Mouse (Mus musculus) stomach, embryonic 15.5 days (tissue): ENCODE results near the gene Evx1. TPM values are rescaled to one million over a fixed set of nuclear protein-coding genes. Genes with fewer than 3 reads are reported as not detected.

Experiments
- ATAC-seq: fragments of 200-750 bp; cut with Nextera tagmentation; 2 replicates; pipeline ENCODE4 v1.8.0; 2017; ENCODE audit warnings: low read depth, moderate number of reproducible peaks, moderate TSS enrichment; ENCODE audit not compliant: insufficient read depth, low FRiP score
- H3K27ac ChIP-seq: fragments of 300-500 bp; sonication (generic); 2 replicates; pipeline ENCODE4 v1.5.1; 2015; ENCODE audit warnings: mild to moderate bottlenecking, inconsistent platforms
- H3K27me3 ChIP-seq: fragments of 300-500 bp; sonication (generic); replicated peaks from 2 replicates; pipeline ENCODE4 v1.6.1; 2015; ENCODE audit warnings: inconsistent platforms
- H3K36me3 ChIP-seq: fragments of 300-500 bp; sonication (generic); 2 replicates; pipeline ENCODE4 v1.6.1; 2015; ENCODE audit warnings: inconsistent platforms
- H3K4me1 ChIP-seq: fragments of 300-500 bp; sonication (generic); 2 replicates; pipeline ENCODE4 v1.6.1; 2015; ENCODE audit warnings: inconsistent platforms
- H3K4me2 ChIP-seq: fragments of 300-500 bp; sonication (generic); 2 replicates; pipeline ENCODE4 v1.6.1; 2015; ENCODE audit warnings: mild to moderate bottlenecking, inconsistent platforms
- H3K4me3 ChIP-seq: fragments of 300-500 bp; sonication (generic); replicated peaks from 2 replicates; pipeline ENCODE4 v1.5.1; 2015; ENCODE audit warnings: inconsistent platforms
- H3K9ac ChIP-seq: fragments of 300-500 bp; sonication (generic); 2 replicates; pipeline ENCODE4 v1.6.1; 2015; ENCODE audit warnings: inconsistent platforms
- H3K9me3 ChIP-seq: fragments of 300-500 bp; sonication (generic); 2 replicates; pipeline ENCODE4 v1.6.1; 2016; ENCODE audit warnings: inconsistent platforms
- WGBS: fragments of 180-500 bp; shearing (Covaris S2); methylation state at CpG from one replicate; pipeline ENCODE4 v1.1.7; 2015; 5-methylcytosine and 5-hydroxymethylcytosine counted together
- polyA plus RNA-seq: library from polyadenylated mRNA; unstranded; fragments of >200 nt; fragmentation: Nextera tagmentation; extraction: Ambion mirVana; gene quantifications from 2 replicates; pipeline ENCODE4 v1.2.1, GENCODE M21; 2015

The Evx1 gene
- polyA plus RNA-seq, 1 experiment from 2014 or later = not detected

GRCm38 (mm10) chr6:52366533-52366932 is 53.2 kb downstream of the Evx1 start:
- no peak for ATAC-seq
- Histone ChIP-seq H3K4me2 (no peak overlapping the region), H3K4me1 (no peaks in the 10 kb centered on the region), H3K36me3 (no peaks in the 10 kb centered on the region), H3K27ac (no peak overlapping the region), H3K4me3 (no peak overlapping the region), H3K9me3 (no peaks in the 10 kb centered on the region), H3K27me3 (no peaks in the 10 kb centered on the region), H3K9ac (no peak overlapping the region)
- 76% methylated on average over 11 of the region's 11 CpGs for WGBS

- Histone ChIP-seq H3K36me3 (no peaks in the 10 kb centered on the region), H3K9me3 (no peaks in the 10 kb centered on the region), H3K4me1 (no peaks in the 10 kb centered on the region), H3K4me3 (no peak overlapping the region), H3K4me2 (no peak overlapping the region), H3K27me3 (no peaks in the 10 kb centered on the region), H3K9ac (no peak overlapping the region), H3K27ac (no peak overlapping the region)
- no peak for ATAC-seq
- 83% methylated on average over 4 of the region's 4 CpGs for WGBS
These were observed 53.8 kb downstream of the Evx1 start for GRCm38 (mm10) chr6:52367067-52367466.

Other genes with a start within 250 kb of the Evx1 start
- gene Hoxa1, start 155.2 kb upstream of the Evx1 start, polyA plus RNA-seq = 1.3 and 2.2 TPM in 2 replicates
- gene Hoxa2, start 148.7 kb upstream of the Evx1 start, polyA plus RNA-seq = 8.8 and 12.2 TPM in 2 replicates
- 2.6 and 3.1 TPM in 2 replicates for gene 5730596B20Rik, start 136.0 kb upstream of the Evx1 start, polyA plus RNA-seq
- 4.4 and 5.3 TPM in 2 replicates for gene Hoxa4, start 121.7 kb upstream of the Evx1 start, polyA plus RNA-seq
- 19.8 and 20.2 TPM in 2 replicates for gene Hoxa5, start 108.9 kb upstream of the Evx1 start, polyA plus RNA-seq
- 1.7 and 1.9 TPM in 2 replicates for gene Hoxa6, start 104.8 kb upstream of the Evx1 start, polyA plus RNA-seq
- 8.0 and 9.6 TPM in 2 replicates for gene Hoxa3, start 100.2 kb upstream of the Evx1 start, polyA plus RNA-seq
- not detected in 2 replicates for gene Gm28308, start 100.2 kb upstream of the Evx1 start, polyA plus RNA-seq
- gene Hoxa7, start 91.6 kb upstream of the Evx1 start, polyA plus RNA-seq = 7.6 and 12.1 TPM in 2 replicates
- 0.49 and 1.9 TPM in 2 replicates for gene Hoxa9, start 82.4 kb upstream of the Evx1 start, polyA plus RNA-seq
- 1.3 and 2.7 TPM in 2 replicates for gene Hoxa10, start 72.6 kb upstream of the Evx1 start, polyA plus RNA-seq
- gene Hoxa11, start 67.7 kb upstream of the Evx1 start, polyA plus RNA-seq = 0.18 and 0.59 TPM in 2 replicates
- gene Hoxa13, start 52.6 kb upstream of the Evx1 start, polyA plus RNA-seq = 0.15 TPM in 1 of 2 replicates, not detected in the other